Mouse (Mus musculus): ENCODE measurements around the gene Schip1. TPM values are rescaled to one million over a fixed set of nuclear protein-coding genes. Genes with fewer than 3 reads are reported as not detected.

Gene Schip1
- polyA plus RNA-seq, 1 experiment from 2014 or later: 60.3 TPM

DNA sequence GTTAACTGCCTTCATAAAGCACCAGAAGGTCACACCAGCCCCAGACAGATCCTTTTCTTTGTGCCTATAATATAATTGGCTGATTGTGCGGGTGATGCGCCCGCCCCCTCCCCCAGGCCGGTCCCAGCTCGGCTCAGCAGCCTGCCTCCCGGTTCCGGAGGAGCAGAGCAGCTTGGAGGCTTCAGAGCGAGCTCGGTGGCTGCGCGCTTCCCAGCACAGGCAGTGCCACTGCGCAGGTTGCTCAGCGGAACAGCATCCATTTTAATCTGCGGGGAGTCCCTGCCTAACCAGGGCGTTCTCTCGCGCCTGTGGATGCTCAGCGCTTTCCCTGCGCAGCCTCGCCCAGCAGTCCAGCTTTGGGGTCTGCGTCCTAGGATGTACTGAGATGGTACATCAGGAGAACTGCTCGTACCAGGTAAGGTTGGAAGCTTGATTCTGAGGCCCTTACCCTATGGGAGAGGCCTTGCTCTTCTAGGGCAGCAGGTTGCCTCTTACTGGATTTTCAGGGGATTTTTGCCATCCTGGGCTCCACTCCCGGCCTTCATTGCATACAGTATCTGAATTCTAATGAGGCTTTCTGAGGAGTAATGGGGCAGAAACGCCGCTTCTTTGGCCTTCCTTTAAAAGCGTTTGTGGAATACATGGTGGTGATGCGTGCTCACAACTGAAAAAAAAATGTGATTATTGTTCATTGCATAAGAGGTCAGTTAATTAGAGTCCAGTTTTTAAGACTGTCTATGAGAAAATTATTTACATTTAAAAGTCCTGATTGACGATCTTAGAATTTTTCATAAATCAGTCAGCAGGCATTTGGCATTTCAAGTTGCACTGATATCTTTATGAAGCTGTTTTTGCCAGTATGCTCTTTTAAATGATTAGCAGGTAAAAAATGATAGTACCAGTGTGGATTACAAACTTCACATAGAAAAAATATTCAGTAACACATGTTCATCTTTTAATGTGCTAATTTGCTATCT is 507.9 kb downstream of the Schip1 start:
- WGBS: 27% methylated on average over 28 of the region's 28 CpGs
- Histone ChIP-seq H3K36me3 (ENCODE audit: control insufficient read depth, insufficient read depth) (no peaks in the 10 kb centered on the region), H3K4me1 (ENCODE audit: control insufficient read depth, insufficient read depth, low read length) (peaks cover 25% of the 10 kb centered on the region), H3K27me3 (ENCODE audit: control insufficient read depth, insufficient read depth, low read length) (no peaks in the 10 kb centered on the region), H3K4me3 (ENCODE audit: low read length) (peak overlapping the region; percentile 37), H3K27ac (ENCODE audit: low read length) (no peak overlapping the region; the same call in 1 of the 2 replicates), H3K4me2 (ENCODE audit: low read depth, low read length) (peak overlapping the region; percentile 60), H3K9ac (ENCODE audit: low read length) (peak overlapping the region; percentile 63), H3K9me3 (replicated peaks; ENCODE audit: control insufficient read depth, low read length) (no peaks in the 10 kb centered on the region)
- ATAC-seq (replicated peaks; ENCODE audit: extremely low read depth, insufficient read depth, low FRiP score): no peak; the same call in 1 of the 2 replicates

DNA sequence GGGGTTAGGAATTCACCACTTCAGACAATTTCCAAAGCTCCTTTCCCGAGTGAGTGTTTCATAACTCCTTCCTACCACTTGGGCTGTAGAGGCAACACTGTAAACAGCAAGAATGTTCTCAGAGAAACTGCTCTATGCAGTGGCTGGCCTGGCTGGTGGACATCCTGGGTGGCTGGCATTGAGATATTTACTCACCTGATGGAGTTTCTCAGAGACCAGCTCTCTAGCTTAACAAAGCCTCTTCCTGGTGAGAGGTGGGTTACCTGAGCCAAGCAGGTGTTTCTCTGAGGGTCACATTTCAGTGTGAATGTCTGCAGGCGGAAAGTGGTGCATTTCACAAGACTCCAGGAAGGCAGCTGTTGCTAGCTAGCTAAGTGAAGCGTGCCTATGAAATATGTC is 508.6 kb downstream of the Schip1 start:
- Histone ChIP-seq H3K4me3 (ENCODE audit: low read length) (no peak overlapping the region), H3K27ac (ENCODE audit: low read length) (no peak overlapping the region)

DNA sequence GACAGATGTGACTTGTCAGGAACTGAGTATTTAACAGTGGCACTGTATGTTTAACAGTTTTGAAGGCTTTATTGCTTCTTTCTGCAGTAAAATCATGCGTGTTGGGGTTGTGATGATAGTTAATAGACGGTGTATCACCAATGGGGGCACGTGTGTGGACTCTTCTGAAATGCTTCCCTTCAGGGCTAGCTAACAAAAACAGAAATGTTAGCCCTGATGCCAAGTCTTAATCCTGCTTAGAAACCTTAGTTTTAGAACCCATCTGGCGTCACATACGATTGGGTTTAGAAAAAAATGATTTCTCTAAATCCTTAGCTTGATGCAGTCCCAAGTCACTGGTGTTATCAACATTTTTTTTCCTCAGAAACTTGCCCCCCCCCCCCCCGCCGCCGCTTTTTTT is 509.5 kb downstream of the Schip1 start:
- H3K4me1 ChIP-seq (ENCODE audit: control insufficient read depth, insufficient read depth, low read length): peaks cover 27% of the 10 kb centered on the region
- H3K4me2 ChIP-seq (ENCODE audit: low read depth, low read length): no peak overlapping the region
- no peak overlapping the region for H3K4me3 ChIP-seq (ENCODE audit: low read length)
- H3K36me3 ChIP-seq (ENCODE audit: control insufficient read depth, insufficient read depth): no peaks in the 10 kb centered on the region
- no peaks in the 10 kb centered on the region for H3K9me3 ChIP-seq (replicated peaks; ENCODE audit: control insufficient read depth, low read length)
- H3K27me3 ChIP-seq (ENCODE audit: control insufficient read depth, insufficient read depth, low read length): no peaks in the 10 kb centered on the region
- no peak overlapping the region for H3K27ac ChIP-seq (ENCODE audit: low read length)
- 69% methylated on average over 5 of the region's 8 CpGs for WGBS
- no peak for ATAC-seq (replicated peaks; ENCODE audit: extremely low read depth, insufficient read depth, low FRiP score)
- no peak overlapping the region for H3K9ac ChIP-seq (ENCODE audit: low read length)

More for the DNA sequence above, 508.6 kb downstream of the Schip1 start:
- H3K9me3 ChIP-seq (replicated peaks; ENCODE audit: control insufficient read depth, low read length): no peaks in the 10 kb centered on the region
- WGBS: 76% methylated on average over 3 of the region's 3 CpGs
- H3K27me3 ChIP-seq (ENCODE audit: control insufficient read depth, insufficient read depth, low read length): no peaks in the 10 kb centered on the region
- peaks cover 25% of the 10 kb centered on the region for H3K4me1 ChIP-seq (ENCODE audit: control insufficient read depth, insufficient read depth, low read length)
- H3K4me2 ChIP-seq (ENCODE audit: low read depth, low read length): no peak overlapping the region
- no peak for ATAC-seq (replicated peaks; ENCODE audit: extremely low read depth, insufficient read depth, low FRiP score)
- no peaks in the 10 kb centered on the region for H3K36me3 ChIP-seq (ENCODE audit: control insufficient read depth, insufficient read depth)
- H3K9ac ChIP-seq (ENCODE audit: low read length): no peak overlapping the region

DNA sequence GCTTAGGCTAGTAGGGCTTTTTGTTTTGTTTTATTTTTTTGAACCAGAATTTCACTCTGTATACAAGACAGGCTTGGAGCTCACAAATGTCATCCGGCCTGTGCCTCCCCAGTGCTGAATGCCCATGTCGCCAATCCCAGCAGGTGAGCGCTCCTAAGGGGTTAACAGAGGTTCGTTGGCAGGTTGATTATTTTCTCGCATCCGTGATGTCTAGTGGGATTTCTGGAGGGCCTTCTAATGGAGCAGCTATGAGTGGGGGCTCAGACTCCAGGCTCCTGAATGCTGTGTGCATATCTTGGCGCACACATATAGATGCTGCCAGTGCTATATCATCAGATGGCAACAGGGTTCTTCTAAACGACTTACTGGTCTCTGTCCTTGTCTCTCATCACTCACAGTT is 510.0 kb downstream of the Schip1 start:
- H3K4me2 ChIP-seq (ENCODE audit: low read depth, low read length): no peak overlapping the region
- H3K4me1 ChIP-seq (ENCODE audit: control insufficient read depth, insufficient read depth, low read length): peaks cover 27% of the 10 kb centered on the region
- no peak overlapping the region for H3K27ac ChIP-seq (ENCODE audit: low read length)
- no peaks in the 10 kb centered on the region for H3K9me3 ChIP-seq (replicated peaks; ENCODE audit: control insufficient read depth, low read length)
- no peak overlapping the region for H3K4me3 ChIP-seq (ENCODE audit: low read length)
- H3K36me3 ChIP-seq (ENCODE audit: control insufficient read depth, insufficient read depth): no peaks in the 10 kb centered on the region
- no peaks in the 10 kb centered on the region for H3K27me3 ChIP-seq (ENCODE audit: control insufficient read depth, insufficient read depth, low read length)
- 67% methylated on average over 8 of the region's 8 CpGs for WGBS
- no peak overlapping the region for H3K9ac ChIP-seq (ENCODE audit: low read length)
- ATAC-seq (replicated peaks; ENCODE audit: extremely low read depth, insufficient read depth, low FRiP score): no peak

DNA sequence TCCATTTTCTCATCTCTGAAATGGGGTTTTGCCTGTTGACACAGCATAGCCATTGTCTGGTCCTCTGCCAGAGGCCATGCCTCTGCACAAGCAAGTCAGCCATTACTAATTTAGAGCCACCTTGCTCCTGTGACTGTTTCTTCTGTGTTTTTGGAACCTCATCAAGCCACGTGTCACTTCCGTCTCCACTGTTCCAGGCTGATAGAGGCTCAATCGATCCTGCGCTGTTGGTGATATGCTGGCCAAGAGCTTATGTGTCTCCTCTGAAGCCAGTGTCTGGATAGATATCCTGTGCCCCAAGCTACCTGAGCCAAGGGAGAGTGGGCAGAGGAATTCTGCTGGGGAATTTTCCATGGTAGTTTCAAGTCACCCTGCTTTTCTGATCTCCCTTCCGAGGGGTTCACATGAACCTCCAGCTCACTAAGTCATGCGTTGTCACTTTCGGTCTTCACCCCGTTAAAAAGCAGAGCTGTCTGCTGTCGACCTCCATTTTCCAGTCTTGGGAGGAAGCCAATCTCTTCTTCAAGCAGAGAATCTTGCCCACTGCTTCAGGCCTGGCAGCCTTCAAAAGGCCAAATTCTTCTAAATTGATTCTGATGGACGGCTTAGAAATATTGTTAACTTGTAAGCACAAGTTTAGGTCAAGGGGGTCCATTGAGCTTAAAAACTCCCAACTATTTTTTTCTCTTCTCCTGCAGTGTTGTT is 511.2 kb downstream of the Schip1 start:
- Histone ChIP-seq H3K9me3 (replicated peaks; ENCODE audit: control insufficient read depth, low read length) (no peaks in the 10 kb centered on the region), H3K4me3 (ENCODE audit: low read length) (no peak overlapping the region), H3K36me3 (ENCODE audit: control insufficient read depth, insufficient read depth) (no peaks in the 10 kb centered on the region), H3K9ac (ENCODE audit: low read length) (peak overlapping the region; percentile 45), H3K27me3 (ENCODE audit: control insufficient read depth, insufficient read depth, low read length) (no peaks in the 10 kb centered on the region), H3K4me2 (ENCODE audit: low read depth, low read length) (peak overlapping the region; percentile 24; the same call in 1 of the 2 replicates), H3K4me1 (ENCODE audit: control insufficient read depth, insufficient read depth, low read length) (peaks cover 27% of the 10 kb centered on the region), H3K27ac (ENCODE audit: low read length) (peak overlapping the region; percentile 47; the same call in 1 of the 2 replicates)
- no peak for ATAC-seq (replicated peaks; ENCODE audit: extremely low read depth, insufficient read depth, low FRiP score)
- 36% methylated on average over 10 of the region's 10 CpGs for WGBS

DNA sequence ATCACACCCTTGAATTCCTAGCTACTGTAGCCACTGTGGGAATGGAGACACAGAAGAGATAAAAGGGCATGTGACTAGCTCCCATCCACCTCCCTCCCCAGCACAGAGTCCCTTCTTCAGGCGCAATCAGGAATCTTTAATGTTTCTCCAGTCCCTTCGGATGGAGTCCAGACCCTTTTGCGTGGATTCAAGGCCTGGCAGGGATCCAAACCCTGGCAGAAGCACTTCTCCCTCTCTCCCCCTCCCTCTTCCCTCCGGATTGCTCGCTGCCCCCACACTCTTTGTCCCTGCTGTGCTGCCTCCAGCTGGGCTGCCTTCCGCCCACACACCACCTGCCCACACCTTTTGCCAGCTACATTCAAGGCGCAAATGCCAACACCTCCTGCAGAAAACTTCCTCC is 511.8 kb downstream of the Schip1 start:
- Histone ChIP-seq H3K9ac (ENCODE audit: low read length) (peak overlapping the region; percentile 45), H3K4me2 (ENCODE audit: low read depth, low read length) (peak overlapping the region; percentile 24), H3K27me3 (ENCODE audit: control insufficient read depth, insufficient read depth, low read length) (no peaks in the 10 kb centered on the region), H3K9me3 (replicated peaks; ENCODE audit: control insufficient read depth, low read length) (no peaks in the 10 kb centered on the region), H3K36me3 (ENCODE audit: control insufficient read depth, insufficient read depth) (no peaks in the 10 kb centered on the region), H3K27ac (ENCODE audit: low read length) (peak overlapping the region; percentile 47), H3K4me1 (ENCODE audit: control insufficient read depth, insufficient read depth, low read length) (peaks cover 27% of the 10 kb centered on the region), H3K4me3 (ENCODE audit: low read length) (no peak overlapping the region)
- peak; percentile 42; the same call in 1 of the 2 replicates for ATAC-seq (replicated peaks; ENCODE audit: extremely low read depth, insufficient read depth, low FRiP score)
- WGBS: 7% methylated on average over 7 of the region's 7 CpGs

DNA sequence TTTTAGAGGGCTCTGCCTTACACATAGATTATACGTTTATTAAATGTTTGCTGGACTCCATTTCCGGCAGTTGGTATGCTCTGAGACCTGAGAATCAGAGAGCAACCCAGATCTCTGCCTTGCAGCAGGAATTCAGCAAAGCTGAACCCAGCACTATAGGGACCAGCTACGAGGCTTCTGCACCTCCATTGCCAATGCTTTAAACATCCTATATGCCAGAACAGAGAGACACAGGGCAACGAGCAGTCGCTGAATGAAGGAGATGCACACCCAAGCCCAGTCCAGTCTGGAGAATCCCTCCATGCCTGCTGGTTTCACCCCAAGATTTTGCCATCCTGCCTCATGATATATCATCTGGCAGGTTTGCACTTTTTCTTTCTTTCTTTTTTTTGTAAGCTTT is 512.3 kb downstream of the Schip1 start:
- Histone ChIP-seq H3K36me3 (ENCODE audit: control insufficient read depth, insufficient read depth) (no peaks in the 10 kb centered on the region), H3K9ac (ENCODE audit: low read length) (peak overlapping the region; percentile 45), H3K4me1 (ENCODE audit: control insufficient read depth, insufficient read depth, low read length) (peaks cover 26% of the 10 kb centered on the region), H3K27ac (ENCODE audit: low read length) (peak overlapping the region; percentile 7; the same call in 1 of the 2 replicates), H3K27me3 (ENCODE audit: control insufficient read depth, insufficient read depth, low read length) (no peaks in the 10 kb centered on the region), H3K4me2 (ENCODE audit: low read depth, low read length) (peak overlapping the region; percentile 24), H3K4me3 (ENCODE audit: low read length) (no peak overlapping the region), H3K9me3 (replicated peaks; ENCODE audit: control insufficient read depth, low read length) (no peaks in the 10 kb centered on the region)
- 41% methylated on average over 5 of the region's 5 CpGs for WGBS
- no peak for ATAC-seq (replicated peaks; ENCODE audit: extremely low read depth, insufficient read depth, low FRiP score)

DNA sequence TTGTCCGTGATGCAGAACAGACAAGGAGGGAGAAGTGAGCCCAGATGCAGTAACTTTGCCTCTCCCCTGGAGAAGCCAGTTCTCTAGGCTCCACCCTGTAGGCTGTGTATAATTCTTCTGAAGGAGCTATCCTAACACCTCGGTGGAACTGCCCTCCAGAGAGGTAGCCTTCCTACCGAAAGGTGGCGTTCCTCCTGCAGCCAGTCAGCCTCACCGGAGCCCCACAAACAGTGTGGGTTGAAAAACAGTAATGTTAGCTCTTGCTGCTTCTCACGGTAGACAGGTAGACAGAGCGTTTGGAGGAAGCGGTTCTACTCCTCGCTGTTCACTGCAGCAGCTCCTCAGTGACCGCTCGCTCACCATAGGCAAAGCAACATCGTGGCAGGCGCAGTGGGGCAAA is 517.0 kb downstream of the Schip1 start:
- Histone ChIP-seq H3K4me2 (ENCODE audit: low read depth, low read length) (no peak overlapping the region), H3K4me1 (ENCODE audit: control insufficient read depth, insufficient read depth, low read length) (peaks cover 38% of the 10 kb centered on the region), H3K9me3 (replicated peaks; ENCODE audit: control insufficient read depth, low read length) (no peaks in the 10 kb centered on the region), H3K9ac (ENCODE audit: low read length) (no peak overlapping the region), H3K4me3 (ENCODE audit: low read length) (no peak overlapping the region), H3K27me3 (ENCODE audit: control insufficient read depth, insufficient read depth, low read length) (no peaks in the 10 kb centered on the region), H3K27ac (ENCODE audit: low read length) (no peak overlapping the region), H3K36me3 (ENCODE audit: control insufficient read depth, insufficient read depth) (no peaks in the 10 kb centered on the region)
- WGBS: 65% methylated on average over 13 of the region's 13 CpGs
- no peak for ATAC-seq (replicated peaks; ENCODE audit: extremely low read depth, insufficient read depth, low FRiP score)
